Mouse (Mus musculus) hematopoietic stem cell, adult 5-6 weeks (primary cell): ENCODE results near the gene Rbm8a2. TPM values are rescaled to one million over a fixed set of nuclear protein-coding genes. Genes with fewer than 3 reads are reported as not detected.

Source experiments
- ATAC-seq, 2 experiments: fragments of 125-278 bp in 1 of 2; replicated peaks in 1 of 2; 2 replicates each; pipeline ENCODE4 v1.8.0; 2016 to 2017; ENCODE audit warnings: inconsistent platforms in 2 of 2, mild to moderate bottlenecking in 2 of 2, moderate number of reproducible peaks in 2 of 2, low read depth in 1 of 2, moderate TSS enrichment in 1 of 2; ENCODE audit not compliant: low FRiP score in 2 of 2, poor library complexity in 2 of 2, severe bottlenecking in 2 of 2, insufficient read depth in 1 of 2, low TSS enrichment in 1 of 2
- total RNA-seq: library from RNA; stranded (forward); fragments of 172-1452, 232-1000 nt; gene quantifications from 2 replicates; pipeline ENCODE4 v1.2.3, GENCODE M21; 2017

Rbm8a2 gene
- total RNA-seq, 1 experiment from 2014 or later, result 0.30 TPM

- no peak for ATAC-seq
Measured at GRCm38 (mm10) chr1:175946718-175947315, 32.1 kb downstream of the Rbm8a2 start.

- no peak for ATAC-seq
Measured at GRCm38 (mm10) chr1:175943168-175943567, 35.7 kb downstream of the Rbm8a2 start.

GRCm38 (mm10) chr1:175938731-175939130 is 40.2 kb downstream of the Rbm8a2 start:
- no peak for ATAC-seq

- peak; percentile 90 to 96 for ATAC-seq
Measured at GRCm38 (mm10) chr1:175936282-175936737, 42.6 kb downstream of the Rbm8a2 start.

- no peak for ATAC-seq
Measured at GRCm38 (mm10) chr1:175931391-175931790, 47.5 kb downstream of the Rbm8a2 start.

Other genes starting within 250 kb of the Rbm8a2 start
- gene Exo1, start 98.5 kb downstream of the Rbm8a2 start, total RNA-seq, result 24.1 and 41.0 TPM in 2 replicates
- gene Gm38100, start 58.8 kb downstream of the Rbm8a2 start, total RNA-seq, result 0.38 TPM in 1 of 2 replicates, not detected in the other